Mouse (Mus musculus) induced T-regulatory cell, adult 2 months (primary cell): Measurements from ENCODE around the gene Zmynd19.

Experiments
- DNase-seq: peaks from one replicate; pipeline ENCODE4 v3.0.0-alpha.2; 2012; ENCODE audit warnings: low read depth

Zmynd19 gene

DNA sequence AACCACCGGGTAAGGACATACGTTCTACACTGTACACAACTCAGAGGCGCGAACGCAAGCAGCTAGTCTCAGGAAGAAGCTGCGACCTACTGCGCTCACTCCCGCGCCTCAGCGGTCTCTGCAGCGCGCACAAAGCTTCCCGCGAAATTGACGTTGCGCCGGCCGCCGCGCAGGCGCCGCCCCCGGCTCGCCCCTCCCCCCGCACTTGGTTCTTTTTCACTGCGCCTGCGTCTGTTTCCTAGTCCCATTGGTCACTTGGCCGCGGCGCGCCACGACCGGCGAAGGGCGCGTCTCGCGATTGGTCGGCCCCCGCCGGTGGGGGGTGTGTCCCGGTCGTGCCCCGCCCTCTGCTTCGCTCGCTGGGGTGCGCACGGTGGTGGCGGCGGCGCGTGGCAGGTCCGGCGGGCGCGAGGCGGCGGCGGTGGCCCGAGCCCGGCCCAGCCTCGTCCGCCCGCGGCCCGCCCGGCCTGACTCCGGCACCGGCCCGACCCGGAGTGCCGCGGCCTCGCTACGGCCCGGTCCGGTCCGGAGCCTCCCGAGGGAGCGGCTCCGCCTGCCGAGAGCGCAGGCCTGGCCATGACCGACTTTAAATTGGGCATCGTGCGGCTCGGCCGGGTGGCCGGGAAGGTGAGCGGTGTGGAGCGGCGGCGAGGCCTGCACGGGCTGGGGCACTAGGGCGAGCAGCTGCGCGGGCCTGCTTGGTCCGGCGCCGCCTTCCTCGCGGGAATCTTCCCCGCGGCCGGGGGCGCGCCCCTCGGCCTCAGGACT, at the start of gene Zmynd19:
TSS of gene Zmynd19 (plus strand) at position 372 of the 768 bp plus-strand sequence.
- DNase-seq, result peak; percentile 98

DNA sequence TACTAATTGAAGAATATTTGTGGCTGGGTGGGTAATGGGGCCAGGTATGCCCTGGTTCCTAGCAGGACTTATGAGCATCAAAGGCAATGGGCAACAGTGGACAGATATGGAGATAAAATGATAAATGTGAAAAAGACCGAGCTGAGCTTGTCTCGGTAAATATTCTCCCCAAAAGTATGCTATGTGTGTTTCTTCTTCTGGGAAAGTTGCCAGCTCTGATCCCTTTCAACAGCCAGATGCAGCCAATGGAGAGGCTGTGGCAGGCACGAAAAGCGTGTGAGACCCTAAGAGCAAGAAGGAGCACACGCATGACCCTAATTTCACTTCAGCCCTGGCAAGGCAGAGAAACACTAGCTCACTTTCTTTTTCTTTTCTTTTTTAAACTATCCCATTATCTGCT, 48.5 kb upstream of the Zmynd19 start:
- no peak for DNase-seq

DNA sequence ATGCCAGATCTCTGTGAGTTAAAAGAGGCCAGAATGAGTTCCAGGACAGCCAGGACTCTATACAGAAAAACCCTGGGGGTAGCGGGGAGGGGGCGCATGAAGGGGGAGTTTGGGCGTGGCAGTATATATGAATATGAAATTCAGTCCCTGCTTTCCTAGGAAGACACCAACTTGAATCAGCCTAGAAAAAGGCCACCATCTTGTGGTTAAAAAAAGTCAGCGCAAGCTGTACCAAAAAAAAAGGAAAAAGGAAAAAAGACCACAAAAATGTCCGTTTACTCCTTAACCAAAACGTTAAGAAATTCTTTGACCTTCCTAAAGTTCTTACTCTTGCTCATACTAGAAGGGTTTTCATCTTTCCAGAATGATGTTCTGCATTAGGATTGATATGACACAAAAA, 46.6 kb upstream of the Zmynd19 start:
- no peak for DNase-seq

DNA sequence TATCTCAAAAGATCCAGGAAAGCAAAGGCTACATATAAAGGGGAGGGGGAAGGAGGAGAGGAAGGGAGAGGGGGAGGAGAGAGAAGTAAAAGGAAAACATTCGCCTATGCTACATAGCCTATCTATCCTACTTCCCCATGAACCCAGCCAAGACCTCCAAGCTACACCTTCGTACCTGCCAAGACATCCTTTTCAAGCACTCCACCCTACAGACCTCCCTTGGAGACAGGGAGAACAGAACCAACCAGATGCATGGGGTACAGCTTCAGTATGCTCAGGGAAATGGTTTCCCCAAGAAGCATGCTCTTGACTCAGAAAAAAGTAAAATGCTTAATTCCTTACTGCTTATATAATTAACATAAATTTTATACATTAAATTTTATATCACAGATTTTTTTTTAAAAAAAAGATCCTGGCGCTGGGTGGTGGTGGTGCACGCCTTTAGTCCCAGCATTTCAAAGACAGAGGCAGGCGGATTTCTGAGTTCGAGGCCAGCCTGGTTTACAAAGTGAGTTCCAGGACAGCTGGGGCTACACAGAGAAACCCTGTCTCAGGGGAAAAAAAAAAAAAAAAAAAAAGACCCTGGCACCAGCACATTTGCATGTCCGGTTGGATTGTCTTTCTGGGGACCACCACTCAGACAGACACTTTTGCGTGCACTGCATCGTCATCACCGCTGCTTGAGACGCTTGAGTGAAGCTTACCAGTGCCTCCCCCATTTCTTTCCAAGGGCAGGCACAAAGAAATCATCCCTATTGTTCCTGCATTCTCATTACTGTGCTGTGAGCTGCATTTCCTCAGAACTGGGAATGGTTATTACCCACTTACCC, 44.6 kb upstream of the Zmynd19 start:
- no peak for DNase-seq

DNA sequence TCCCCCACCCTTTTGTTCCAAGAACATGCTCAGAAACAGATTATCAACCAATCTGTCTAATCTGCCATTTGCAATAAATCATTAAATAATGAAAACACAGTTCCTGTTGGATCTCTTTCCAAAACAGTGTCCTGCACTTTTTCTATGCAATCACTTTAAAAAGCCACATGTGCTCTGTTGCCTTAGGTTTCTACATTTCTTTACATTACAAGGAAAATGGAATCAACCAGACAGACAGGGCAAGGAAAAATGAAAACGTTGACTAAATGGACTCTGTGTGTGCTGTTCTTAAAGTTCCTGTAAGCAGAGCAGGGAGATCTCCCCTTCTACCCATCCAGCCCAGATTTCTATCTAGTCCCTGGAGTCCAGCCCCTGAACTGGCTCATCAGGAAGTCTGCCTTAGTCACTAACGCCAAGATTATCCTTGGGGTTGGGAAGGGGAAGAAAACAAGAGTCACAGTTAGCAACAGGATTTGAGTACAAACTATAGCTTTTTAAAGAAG, 43.9 kb upstream of the Zmynd19 start:
- no peak for DNase-seq

DNA sequence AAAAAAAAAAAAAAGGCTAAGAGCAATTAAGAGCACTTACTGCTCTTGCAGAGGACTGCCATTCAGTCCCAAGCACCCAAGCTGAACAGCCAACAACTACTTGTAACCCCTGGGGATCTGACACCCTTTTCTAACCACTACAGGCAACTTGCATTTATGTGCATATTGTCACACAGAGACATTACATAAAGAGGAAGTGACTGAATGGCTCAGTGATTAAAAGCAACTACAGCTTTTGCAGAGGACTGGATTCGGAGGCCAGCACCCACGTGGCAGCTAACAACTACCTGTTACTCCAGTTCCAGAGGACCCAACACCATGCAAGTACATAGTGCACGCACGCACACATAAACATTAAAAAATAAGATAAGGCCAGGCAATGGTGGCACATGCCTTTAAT, 39.1 kb upstream of the Zmynd19 start:
- no peak for DNase-seq

DNA sequence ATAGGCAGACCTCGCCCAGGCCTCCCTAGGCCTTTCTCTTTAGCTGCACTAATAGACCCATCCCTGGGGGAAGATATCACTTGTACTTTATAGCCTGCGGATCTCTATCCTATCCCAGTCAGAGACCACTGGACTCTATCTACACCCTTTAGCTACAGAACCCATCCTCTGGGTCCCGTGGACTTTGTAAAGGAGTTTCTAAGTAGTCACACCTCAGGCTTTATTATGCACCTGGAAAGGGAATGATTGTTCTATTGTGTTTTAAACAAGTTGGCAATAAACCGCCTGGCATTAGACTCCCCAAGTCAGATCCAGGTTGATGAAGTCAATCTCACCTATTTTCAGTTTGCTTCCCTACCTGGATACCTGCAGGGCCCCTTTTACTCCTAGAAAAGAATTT, 37.4 kb upstream of the Zmynd19 start:
- DNase-seq, result no peak

DNA sequence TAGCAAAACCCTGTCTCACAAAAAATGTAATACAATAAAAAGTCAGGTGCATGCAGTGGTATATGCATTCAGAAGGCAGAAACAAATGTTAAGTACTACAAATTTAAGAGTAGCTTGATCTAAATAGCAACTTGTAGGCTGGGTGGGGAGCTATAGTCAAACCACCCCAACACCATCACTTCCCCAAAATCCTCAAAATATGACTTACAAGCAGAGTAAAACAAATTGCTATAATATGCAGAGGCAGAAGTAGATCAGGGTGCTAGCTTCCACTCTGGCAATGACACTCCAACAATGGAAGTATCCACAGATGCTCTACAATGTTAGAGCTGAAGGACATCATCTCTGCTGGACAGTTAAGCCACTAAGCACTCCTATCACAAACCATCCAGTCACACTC, 37.0 kb upstream of the Zmynd19 start:
- DNase-seq, result no peak

DNA sequence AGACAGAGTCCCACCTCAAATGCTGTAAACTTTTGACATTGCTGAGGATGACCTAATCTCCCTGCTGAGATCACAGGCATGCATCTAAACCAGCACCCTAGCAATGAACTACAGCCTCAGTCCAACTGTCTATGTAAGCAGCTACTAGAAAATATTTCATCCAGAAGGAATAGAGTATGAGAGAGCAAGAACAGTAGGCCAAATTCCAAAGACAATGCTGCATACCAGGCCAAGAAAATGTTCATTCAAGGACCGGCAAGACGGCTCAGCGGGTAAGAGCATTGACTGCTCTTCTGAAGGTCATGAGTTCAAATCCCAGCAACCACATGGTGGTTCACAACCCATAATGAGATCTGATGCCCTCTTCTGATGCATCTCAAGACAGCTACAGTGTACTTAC, 34.8 kb upstream of the Zmynd19 start:
- no peak for DNase-seq

DNA sequence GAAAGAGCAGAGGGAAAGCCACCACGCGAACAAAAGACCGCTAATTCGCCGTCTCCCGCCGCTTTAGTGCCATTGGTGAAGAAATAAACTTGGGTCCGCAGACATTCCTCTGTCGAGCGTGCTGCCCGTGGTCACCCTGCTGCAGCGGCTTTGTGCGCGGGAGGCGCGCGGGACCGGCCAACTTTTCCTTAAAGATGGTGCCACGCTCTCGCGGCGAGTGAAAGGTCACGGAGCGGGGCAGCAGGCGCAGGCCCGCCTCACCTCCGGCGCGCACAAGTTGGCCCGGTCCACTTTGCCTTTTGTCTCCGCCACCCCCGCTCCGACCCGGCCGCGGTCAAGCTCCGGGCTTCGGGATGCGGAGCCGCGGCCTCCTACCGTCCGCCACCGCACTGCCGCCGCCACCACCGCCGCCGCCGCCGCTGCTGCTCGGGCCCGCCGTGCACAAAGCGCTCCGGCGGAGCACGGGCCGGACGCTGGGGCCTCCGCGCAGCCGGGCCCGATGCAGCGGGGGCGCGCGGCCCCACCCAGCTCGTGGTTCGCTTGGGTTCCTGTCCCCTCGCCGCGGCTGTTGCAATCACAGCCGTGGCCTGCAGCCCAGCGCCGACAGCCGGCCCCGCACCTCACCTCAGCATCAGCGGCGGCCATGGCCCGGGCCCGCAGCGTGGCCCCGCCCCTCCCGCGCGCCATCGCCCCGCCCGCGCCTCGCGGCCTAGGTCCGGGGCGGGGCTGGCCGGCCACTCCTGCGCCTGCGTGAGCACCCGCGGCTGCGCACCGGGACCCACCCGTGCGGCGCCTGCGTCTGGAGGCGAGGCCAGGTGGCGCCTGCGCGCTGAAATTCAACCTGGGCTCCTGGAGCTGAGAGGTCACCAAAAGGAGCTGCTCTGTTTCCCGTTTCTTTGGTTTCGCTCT, 30.4 kb upstream of the Zmynd19 start, which contains the start of gene Ehmt1:
TSS of gene Ehmt1 (minus strand) at position 685 of the 909 bp plus-strand sequence.
- DNase-seq, result peak; percentile 96

DNA sequence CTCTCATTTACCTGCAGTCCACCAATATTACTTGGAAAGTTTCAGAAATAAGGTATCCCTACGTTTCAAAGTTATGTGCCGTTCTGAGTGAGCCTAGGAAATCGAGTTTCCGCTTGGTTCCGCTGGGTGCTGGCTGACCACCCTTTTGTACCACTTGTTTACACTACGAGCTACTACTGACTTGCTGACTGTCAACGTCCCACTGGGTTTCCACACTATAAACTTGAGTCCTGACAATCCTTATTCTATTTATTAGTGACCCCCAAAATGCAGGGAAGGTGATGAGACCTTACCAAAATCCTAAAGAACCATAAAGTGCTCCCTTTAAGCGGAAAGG, 29.8 kb upstream of the Zmynd19 start:
- DNase-seq, result no peak

DNA sequence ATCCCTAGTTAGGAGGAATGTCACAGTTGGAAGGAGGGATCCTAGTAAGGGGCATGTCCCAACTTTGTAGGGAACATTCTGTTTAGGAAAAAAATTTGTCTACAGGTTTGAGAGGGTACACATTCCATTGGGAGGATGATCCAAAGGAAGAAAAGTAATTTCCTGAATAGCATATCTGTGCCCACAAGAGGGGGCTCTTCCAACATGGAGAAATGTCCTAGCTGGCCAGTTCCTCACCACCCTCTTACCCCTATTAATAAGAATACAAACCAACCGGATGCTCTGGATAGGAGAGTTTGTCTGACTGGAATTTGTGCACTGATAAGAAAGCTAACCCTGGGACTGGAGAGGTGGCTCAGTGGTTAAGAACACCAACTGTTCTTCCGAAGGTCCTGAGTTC, 26.0 kb upstream of the Zmynd19 start:
- peak; percentile 36 for DNase-seq

DNA sequence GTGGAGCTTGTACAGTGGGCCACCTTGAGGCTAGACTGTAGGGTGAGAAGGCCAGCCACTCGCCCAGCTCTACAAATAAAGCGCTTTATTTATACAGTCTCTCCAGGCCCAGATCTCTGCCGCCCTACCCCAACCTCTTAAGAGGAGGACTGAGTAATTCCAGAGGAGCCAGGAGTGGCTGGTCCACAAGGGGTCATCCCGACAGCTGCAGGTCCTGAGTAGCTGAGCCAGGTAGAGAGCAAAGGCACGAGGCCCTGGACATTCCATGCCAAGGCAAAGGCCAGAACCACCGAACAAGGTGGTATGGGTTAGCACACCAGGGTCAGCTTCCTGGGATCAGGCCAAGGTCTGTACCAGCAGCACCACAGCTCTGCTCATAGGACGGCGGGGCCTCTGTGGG, 24.3 kb upstream of the Zmynd19 start:
- DNase-seq, result no peak

DNA sequence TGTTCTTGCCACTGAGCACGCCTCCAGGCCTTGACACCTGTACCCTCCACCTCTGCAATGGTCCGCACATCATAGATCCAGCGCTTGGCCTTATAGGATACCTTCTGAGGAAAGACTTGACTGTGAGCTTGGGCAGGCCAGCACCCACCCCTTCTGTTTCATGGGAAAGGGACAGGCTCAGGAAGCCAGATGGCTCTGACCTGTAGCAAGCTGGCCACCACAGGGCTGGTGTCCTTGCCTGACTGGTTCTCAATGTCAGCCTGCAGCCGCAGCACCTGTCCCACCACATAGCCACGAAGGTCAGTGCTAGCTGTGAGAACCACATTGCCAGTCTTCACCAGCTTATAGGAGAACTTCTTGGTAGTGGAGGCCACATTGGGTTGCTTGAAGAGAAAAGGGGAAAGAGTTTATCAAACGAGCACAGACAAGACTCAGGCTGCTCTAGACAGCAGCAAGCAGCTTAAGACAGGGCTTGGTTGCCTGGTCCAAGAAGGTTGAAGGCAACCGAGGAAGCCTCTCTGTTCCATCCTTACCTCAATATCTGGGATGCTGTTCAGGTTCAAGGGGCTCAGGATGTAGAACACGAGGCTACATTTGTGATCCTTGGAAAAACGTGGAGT, 23.1 kb upstream of the Zmynd19 start:
- no peak for DNase-seq

DNA sequence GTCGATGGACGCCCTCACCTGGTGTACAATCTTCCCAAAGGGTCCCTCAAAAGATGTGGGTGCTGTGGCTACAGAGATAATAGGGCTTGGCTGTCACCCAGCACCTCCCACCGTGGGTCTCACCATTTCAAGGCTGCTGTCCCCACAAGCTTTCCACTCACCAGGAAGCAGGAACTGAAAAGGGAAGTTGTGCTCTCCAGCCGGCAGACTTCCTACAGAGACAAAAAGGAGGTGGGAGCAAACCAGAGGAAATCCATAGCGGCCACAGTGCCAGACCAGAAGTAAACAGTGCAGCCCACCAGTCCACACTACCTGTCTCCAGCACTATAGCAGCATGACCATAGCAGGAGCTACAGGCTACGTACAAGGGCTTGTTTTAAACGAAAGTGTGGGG, 22.6 kb upstream of the Zmynd19 start:
- no peak for DNase-seq

DNA sequence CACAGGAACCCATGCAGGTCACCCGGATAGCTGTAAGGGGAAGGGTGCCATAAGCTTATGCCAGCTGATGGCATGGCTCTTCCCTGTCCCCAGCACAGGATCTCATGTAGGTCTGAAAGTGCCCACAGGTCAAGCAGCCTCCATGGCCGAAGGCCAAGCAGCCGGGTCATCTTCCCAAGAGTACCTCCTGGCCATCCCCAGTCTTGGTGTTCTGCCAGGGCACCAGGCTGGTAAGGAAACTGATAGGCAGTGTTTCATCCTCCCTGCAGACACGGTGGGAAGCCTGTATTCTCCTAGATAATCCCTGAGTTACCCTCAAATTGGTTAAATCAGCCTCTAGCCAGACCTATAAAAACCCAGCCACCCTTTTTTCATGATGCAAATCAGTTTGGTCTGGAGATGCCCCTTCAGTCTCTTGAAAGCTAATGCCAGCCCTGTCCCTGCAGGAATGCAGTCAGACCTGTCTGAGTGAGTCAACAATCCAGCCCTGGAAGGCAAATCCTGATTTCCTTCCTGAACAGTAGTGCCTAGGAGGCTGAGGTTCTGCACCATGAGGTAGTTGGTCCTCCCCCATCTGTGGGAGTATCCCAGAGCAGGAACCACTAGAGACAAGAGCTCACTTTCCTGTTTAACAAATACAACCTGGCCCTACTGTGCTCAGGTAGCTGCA, 21.6 kb upstream of the Zmynd19 start:
- no peak for DNase-seq

DNA sequence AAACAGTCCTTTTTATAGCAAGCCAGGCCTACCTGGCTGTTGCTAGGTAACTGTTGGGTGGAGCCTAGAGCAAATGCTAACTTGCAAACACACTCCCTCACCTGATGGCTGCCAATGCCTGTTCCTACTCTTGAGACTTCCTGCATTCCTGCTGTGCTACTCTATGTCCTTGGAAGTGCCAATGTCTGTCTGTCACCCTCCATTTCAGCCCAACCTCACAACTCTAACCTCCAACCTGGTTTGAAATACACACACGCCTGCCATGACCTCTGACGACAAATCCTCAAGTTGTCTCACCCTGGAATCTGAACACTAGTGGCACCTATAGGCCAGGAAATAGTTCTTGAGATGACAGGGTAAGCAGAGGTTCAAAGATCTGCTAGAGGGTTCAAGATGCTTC, 20.5 kb upstream of the Zmynd19 start:
- peak; percentile 64 for DNase-seq

DNA sequence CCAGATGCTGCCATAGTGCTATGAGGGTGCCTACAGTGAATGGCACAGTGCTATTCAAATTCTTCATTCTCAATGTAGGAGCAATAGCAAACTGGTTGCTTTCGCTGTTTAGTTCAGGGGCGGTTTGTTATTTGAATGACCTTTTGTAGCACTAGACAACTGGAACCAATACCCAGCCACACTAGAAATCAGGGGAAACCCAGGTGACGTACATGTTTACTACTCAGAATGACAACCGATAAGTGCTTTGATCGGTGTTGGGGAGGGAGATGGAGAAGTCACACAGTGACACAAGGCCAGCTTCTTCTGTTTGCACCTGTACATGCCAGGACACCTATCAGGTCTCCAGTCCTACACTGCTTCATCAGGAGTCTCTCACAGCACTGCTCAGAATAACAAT, 20.0 kb upstream of the Zmynd19 start:
- peak; percentile 84 for DNase-seq

DNA sequence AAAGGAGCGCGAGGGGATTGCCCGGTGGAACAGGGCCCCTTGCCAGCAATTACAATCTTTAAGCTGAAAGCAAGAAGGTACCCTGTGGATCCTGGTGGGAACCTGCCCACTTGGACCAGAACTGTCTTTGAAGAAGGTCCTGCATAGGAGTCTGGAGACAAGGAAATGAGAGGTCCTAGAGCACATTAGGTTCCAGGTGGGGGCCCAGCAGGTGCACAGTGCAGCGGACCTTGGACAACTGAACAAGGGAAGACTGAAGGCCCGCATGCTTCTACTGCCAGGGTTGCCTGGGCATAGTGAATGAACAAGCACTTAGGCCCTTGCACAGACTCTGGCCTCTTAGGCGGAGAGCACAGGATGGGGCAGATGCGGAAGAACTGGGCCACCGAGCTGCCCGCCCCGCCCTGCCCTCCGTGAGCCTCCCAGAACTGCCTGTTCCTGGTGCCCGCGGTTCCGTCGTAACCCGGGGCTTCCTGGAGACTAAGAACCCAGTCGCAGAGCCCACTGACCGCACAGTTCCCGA, 15.1 kb upstream of the Zmynd19 start:
- no peak for DNase-seq

DNA sequence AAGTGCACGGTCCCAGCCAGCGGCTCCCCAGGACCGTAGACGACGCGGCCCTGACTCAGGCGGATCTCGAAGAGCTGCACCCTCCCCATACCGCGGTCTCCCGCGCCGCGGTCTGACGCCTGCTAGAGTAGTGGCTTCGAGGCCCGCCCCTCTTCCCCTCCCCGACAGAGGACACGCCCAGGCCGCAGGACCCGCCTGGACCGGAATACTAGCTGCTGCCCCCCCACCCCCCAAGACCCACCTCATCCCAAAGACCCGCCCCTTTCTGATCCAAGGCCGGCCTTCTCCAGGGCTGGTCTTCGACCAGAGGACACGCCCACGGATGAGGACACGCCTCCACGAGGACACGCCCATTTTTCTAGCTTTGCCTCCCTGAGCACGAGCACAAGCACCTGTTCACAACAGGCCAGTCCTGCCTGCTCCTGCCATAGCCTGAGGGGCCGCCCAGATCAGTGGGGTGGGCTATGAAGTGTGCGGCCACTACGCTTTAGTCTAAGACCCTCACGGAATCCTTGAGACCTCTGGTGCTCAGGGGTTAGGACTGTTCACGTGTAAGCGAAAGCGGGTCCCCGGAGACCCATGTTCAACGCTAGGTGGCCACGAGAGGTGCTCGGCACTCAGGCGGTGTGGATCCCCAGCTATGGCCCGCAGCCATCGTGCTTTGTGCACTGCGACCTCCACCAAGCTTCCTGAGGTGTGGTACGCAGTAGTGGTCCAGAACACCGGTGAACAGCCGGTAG, 14.4 kb upstream of the Zmynd19 start, which contains the start of gene Arrdc1:
TSS of gene Arrdc1 (minus strand) at position 196 of the 740 bp plus-strand sequence.
- peak; percentile 99 for DNase-seq
